Mouse (Mus musculus): ENCODE measurements around the gene Tssk1. TPM values are rescaled to one million over a fixed set of nuclear protein-coding genes. Genes with fewer than 3 reads are reported as not detected.

Tssk1 gene
- polyA plus RNA-seq, 1 experiment, result 0.08 TPM

GRCm38 (mm10) chr16:17898462-17898861 is 4.4 kb downstream of the Tssk1 start, which contains the start of the genes Dgcr2 and Tssk2:
Dgcr2 (minus strand) TSS chr16:17898562.
Tssk2 (plus strand) TSS chr16:17898637.
- Histone ChIP-seq H3K4me3 (replicated peaks; ENCODE audit: insufficient read depth, low read depth, low read length) (no peak within 1 kb of the TSS), H3K27me3 (ENCODE audit: control insufficient read depth, insufficient read depth, low read length) (no peaks in the 10 kb centered on the region), H3K27ac (ENCODE audit: insufficient read depth, low read length) (no peak within 1 kb of the TSS), H3K4me1 (ENCODE audit: control insufficient read depth, insufficient read depth, low read length) (peaks cover 9% of the 10 kb centered on the region; the same call in 1 of the 2 replicates)
- no peak for DNase-seq
- TF ChIP-seq POLR2A (IDR thresholded peaks at IDR 0.05; ENCODE audit: borderline replicate concordance, insufficient read depth, low read length) (no peak), CTCF (IDR thresholded peaks at IDR 0.05; ENCODE audit: borderline replicate concordance, insufficient read depth, low read depth, low read length) (no peak)
- 75% methylated on average over 14 of the region's 14 CpGs for WGBS

- TF ChIP-seq POLR2A (IDR thresholded peaks at IDR 0.05; ENCODE audit: borderline replicate concordance, insufficient read depth, low read length), result peak; percentile 61; the same call in 1 of the 2 replicates
- peak; percentile 71; the same call in 1 of the 2 replicates for TF ChIP-seq CTCF (IDR thresholded peaks at IDR 0.05; ENCODE audit: borderline replicate concordance, insufficient read depth, low read depth, low read length)
- under 1% methylated on average over 35 of the region's 35 CpGs for WGBS
- peak; percentile 92 to 95 for DNase-seq
- H3K4me1 ChIP-seq (ENCODE audit: control insufficient read depth, insufficient read depth, low read length), result no peaks in the 10 kb centered on the region; the same call in 1 of the 2 replicates
- peaks cover 2% of the 10 kb centered on the region; the same call in 1 of the 2 replicates for H3K27me3 ChIP-seq (ENCODE audit: control insufficient read depth, insufficient read depth, low read length)
- H3K27ac ChIP-seq (ENCODE audit: insufficient read depth, low read length), result peak within 1 kb of the TSS; percentile 92
- H3K4me3 ChIP-seq (replicated peaks; ENCODE audit: insufficient read depth, low read depth, low read length), result peak within 1 kb of the TSS; percentile 97
Measured at GRCm38 (mm10) chr16:17911052-17911595, 17.1 kb downstream of the Tssk1 start, which contains the start of gene Ess2. Ess2 (minus strand) TSS chr16:17911348.

GRCm38 (mm10) chr16:17914307-17915249 is 20.6 kb downstream of the Tssk1 start, which contains the start of gene Gsc2:
Gsc2 (minus strand) TSS chr16:17915059.
- TF ChIP-seq CTCF (IDR thresholded peaks at IDR 0.05; ENCODE audit: borderline replicate concordance, insufficient read depth, low read depth, low read length) (no peak), POLR2A (IDR thresholded peaks at IDR 0.05; ENCODE audit: borderline replicate concordance, insufficient read depth, low read length) (no peak)
- DNase-seq, result no peak
- Histone ChIP-seq H3K27ac (ENCODE audit: insufficient read depth, low read length) (no peak within 1 kb of the TSS), H3K27me3 (ENCODE audit: control insufficient read depth, insufficient read depth, low read length) (peaks cover 2% of the 10 kb centered on the region; the same call in 1 of the 2 replicates), H3K4me3 (replicated peaks; ENCODE audit: insufficient read depth, low read depth, low read length) (no peak within 1 kb of the TSS), H3K4me1 (ENCODE audit: control insufficient read depth, insufficient read depth, low read length) (no peaks in the 10 kb centered on the region; the same call in 1 of the 2 replicates)
- 1% methylated on average over 106 of the region's 106 CpGs for WGBS

- peaks cover 6% of the 10 kb centered on the region; the same call in 1 of the 2 replicates for H3K4me1 ChIP-seq (ENCODE audit: control insufficient read depth, insufficient read depth, low read length)
- no peak for DNase-seq
- TF ChIP-seq CTCF (IDR thresholded peaks at IDR 0.05; ENCODE audit: borderline replicate concordance, insufficient read depth, low read depth, low read length) (no peak), POLR2A (IDR thresholded peaks at IDR 0.05; ENCODE audit: borderline replicate concordance, insufficient read depth, low read length) (no peak)
- no peaks in the 10 kb centered on the region for H3K27me3 ChIP-seq (ENCODE audit: control insufficient read depth, insufficient read depth, low read length)
- H3K27ac ChIP-seq (ENCODE audit: insufficient read depth, low read length), result no peak overlapping the region
- no peak overlapping the region for H3K4me3 ChIP-seq (replicated peaks; ENCODE audit: insufficient read depth, low read depth, low read length)
- WGBS, result 25% methylated on average over 20 of the region's 20 CpGs
Measured at GRCm38 (mm10) chr16:17920586-17920985, 26.6 kb downstream of the Tssk1 start.

GRCm38 (mm10) chr16:17921325-17922162 is 27.5 kb downstream of the Tssk1 start:
- DNase-seq, result peak; percentile 96 to 97
- 1% methylated on average over 47 of the region's 47 CpGs for WGBS
- Histone ChIP-seq H3K27me3 (ENCODE audit: control insufficient read depth, insufficient read depth, low read length) (no peaks in the 10 kb centered on the region), H3K4me1 (ENCODE audit: control insufficient read depth, insufficient read depth, low read length) (peaks cover 6% of the 10 kb centered on the region; the same call in 1 of the 2 replicates), H3K4me3 (replicated peaks; ENCODE audit: insufficient read depth, low read depth, low read length) (peak overlapping the region; percentile 88), H3K27ac (ENCODE audit: insufficient read depth, low read length) (peak overlapping the region; percentile 74)
- TF ChIP-seq POLR2A (IDR thresholded peaks at IDR 0.05; ENCODE audit: borderline replicate concordance, insufficient read depth, low read length) (peak; percentile 98), CTCF (IDR thresholded peaks at IDR 0.05; ENCODE audit: borderline replicate concordance, insufficient read depth, low read depth, low read length) (peak; percentile 62)

GRCm38 (mm10) chr16:17922163-17922538 is 28.1 kb downstream of the Tssk1 start:
- H3K27ac ChIP-seq (ENCODE audit: insufficient read depth, low read length), result peak overlapping the region; percentile 60; the same call in 1 of the 2 replicates
- TF ChIP-seq POLR2A (IDR thresholded peaks at IDR 0.05; ENCODE audit: borderline replicate concordance, insufficient read depth, low read length), result no peak
- no peak for TF ChIP-seq CTCF (IDR thresholded peaks at IDR 0.05; ENCODE audit: borderline replicate concordance, insufficient read depth, low read depth, low read length)
- DNase-seq, result no peak
- H3K4me1 ChIP-seq (ENCODE audit: control insufficient read depth, insufficient read depth, low read length), result peaks cover 6% of the 10 kb centered on the region; the same call in 1 of the 2 replicates
- H3K27me3 ChIP-seq (ENCODE audit: control insufficient read depth, insufficient read depth, low read length), result no peaks in the 10 kb centered on the region
- H3K4me3 ChIP-seq (replicated peaks; ENCODE audit: insufficient read depth, low read depth, low read length), result peak overlapping the region; percentile 88
- WGBS, result under 1% methylated on average over 14 of the region's 14 CpGs

Measured in cerebellum, adult 2 months (tissue).